8 mouse cellular contexts compared by ENCODE assay signal in the genomic region with DNA sequence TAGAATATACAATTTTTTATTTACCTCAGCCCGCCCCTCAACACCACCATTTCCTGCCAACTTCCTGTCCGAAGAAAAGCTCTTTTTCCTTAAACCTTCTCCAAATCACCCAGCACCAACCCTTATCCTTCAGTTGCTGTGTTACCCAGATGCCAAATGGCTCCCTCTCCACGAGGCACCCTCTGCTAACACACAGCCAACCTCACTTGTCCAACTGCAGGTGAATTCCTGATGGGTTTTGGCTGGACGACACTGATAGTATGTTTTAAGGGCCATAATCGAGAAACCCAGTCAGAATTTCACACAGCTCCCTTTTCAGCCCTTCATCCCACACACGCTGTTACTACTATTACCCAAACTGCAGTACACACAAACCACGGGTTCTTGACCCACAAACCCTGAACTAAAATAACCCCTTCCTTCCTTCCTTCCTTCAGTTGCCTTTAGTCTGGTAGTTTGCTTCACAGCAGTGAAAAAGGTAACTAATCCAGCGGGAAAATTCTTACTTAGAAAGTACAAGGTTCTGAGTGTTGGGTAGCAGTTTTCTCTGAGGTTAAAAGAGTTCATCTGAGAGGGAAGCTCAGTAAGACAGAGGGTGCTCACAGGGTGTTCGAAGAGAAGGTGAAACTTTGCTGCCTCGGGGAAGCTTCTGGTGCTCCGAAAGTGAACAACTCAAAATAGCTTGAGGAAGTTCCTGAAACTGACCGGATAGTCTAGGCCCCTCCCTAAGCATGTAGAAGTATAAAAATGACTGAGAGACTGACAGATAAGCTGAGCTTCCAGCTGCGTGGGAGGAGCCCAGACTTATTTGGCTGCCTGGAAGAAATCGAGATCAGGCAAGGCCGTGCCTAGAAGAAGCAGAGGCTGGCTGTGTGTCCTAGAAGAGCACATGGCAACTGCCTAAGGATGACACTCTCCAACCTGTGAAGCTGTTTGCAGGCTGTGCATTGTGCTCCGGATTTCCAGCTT. TPM values are rescaled to one million over a fixed set of nuclear protein-coding genes. Genes with fewer than 3 reads are reported as not detected.
DNase-seq lines count a peak whose midpoint lies in the region; ATAC-seq and TF ChIP-seq lines count a peak whose summit lies in the region.

No protein-coding gene starts in this region.

- 55% methylated on average over 16 of the region's 16 CpGs for WGBS in kidney, embryonic 14.5 days
- 59% methylated on average over 16 of the region's 16 CpGs for WGBS in forebrain, postnatal 0 days
- 20% methylated on average over 16 of the region's 16 CpGs for WGBS in liver, embryonic 15.5 days (ENCODE audit: insufficient replicate concordance)

- no peak for DNase-seq in kidney, adult 18-20 months
- peak; percentile 44 for DNase-seq in MEL-GATA-1-ER (ENCODE audit: extremely low read depth, low read depth)
- DNase-seq in forebrain, postnatal 0 days, result no peak
- no peak for DNase-seq in urinary bladder, postnatal 36 days (ENCODE audit: low spot score in 2 of 2)
- no peak for DNase-seq in embryo, embryonic 10 days (ENCODE audit: low spot score)
- no peak for DNase-seq in gastrocnemius, adult 8-10 months (ENCODE audit: low spot score in 2 of 2)

- ATAC-seq in kidney, embryonic 14.5 days (ENCODE audit: low FRiP score, low TSS enrichment), result no peak
- ATAC-seq in forebrain, postnatal 0 days, result no peak
- ATAC-seq in liver, embryonic 15.5 days (ENCODE audit: insufficient read depth), result peak; percentile 49

- peak overlapping the region; percentile 83 for H3K4me2 ChIP-seq in kidney, embryonic 14.5 days (replicated peaks; ENCODE audit: low read depth, low read length)
- peak overlapping the region; percentile 92 for H3K4me2 ChIP-seq in forebrain, postnatal 0 days (ENCODE audit: low read depth)
- H3K4me2 ChIP-seq in liver, embryonic 15.5 days, result peak overlapping the region; percentile 87

- no peak for TF ChIP-seq CTCF in forebrain, postnatal 0 days (IDR thresholded peaks at IDR 0.05; ENCODE audit: low read depth)

- H3K9ac ChIP-seq in kidney, embryonic 14.5 days (ENCODE audit: low read depth, low read length), result no peak overlapping the region
- H3K9ac ChIP-seq in forebrain, postnatal 0 days, result peak overlapping the region; percentile 85
- 0 out of 2 replicates have a peak overlapping the region, but pooled peaks have one; percentile 83 for H3K9ac ChIP-seq in liver, embryonic 15.5 days

- peaks cover 5% of the 10 kb centered on the region for H3K4me1 ChIP-seq in kidney, embryonic 14.5 days (ENCODE audit: control insufficient read depth, insufficient read depth, low read length)
- H3K4me1 ChIP-seq in forebrain, postnatal 0 days (ENCODE audit: insufficient read depth), result peaks cover 24% of the 10 kb centered on the region
- H3K4me1 ChIP-seq in liver, embryonic 15.5 days (replicated peaks), result peaks cover 35% of the 10 kb centered on the region

- peak overlapping the region; percentile 83; the same call in 1 of the 2 replicates for H3K4me3 ChIP-seq in kidney, embryonic 14.5 days (ENCODE audit: low read length)
- peak overlapping the region; percentile 87 for H3K4me3 ChIP-seq in forebrain, postnatal 0 days (ENCODE audit: low read depth, low read length)
- peak overlapping the region; percentile 80 for H3K4me3 ChIP-seq in liver, embryonic 15.5 days (replicated peaks)

- no peak overlapping the region for H3K27ac ChIP-seq in kidney, embryonic 14.5 days (ENCODE audit: low read depth, low read length)
- H3K27ac ChIP-seq in forebrain, postnatal 0 days (ENCODE audit: low read depth, low read length), result no peak overlapping the region
- H3K27ac ChIP-seq in liver, embryonic 15.5 days (replicated peaks), result peak overlapping the region; percentile 67

- H3K9me3 ChIP-seq in kidney, embryonic 14.5 days (ENCODE audit: control insufficient read depth, low read length), result no peaks in the 10 kb centered on the region
- no peaks in the 10 kb centered on the region for H3K9me3 ChIP-seq in forebrain, postnatal 0 days (ENCODE audit: low read length)
- no peaks in the 10 kb centered on the region for H3K9me3 ChIP-seq in liver, embryonic 15.5 days (replicated peaks)

- no peaks in the 10 kb centered on the region for H3K36me3 ChIP-seq in kidney, embryonic 14.5 days (ENCODE audit: control insufficient read depth, insufficient read depth, low read length)
- H3K36me3 ChIP-seq in forebrain, postnatal 0 days (ENCODE audit: insufficient read depth), result no peaks in the 10 kb centered on the region
- H3K36me3 ChIP-seq in liver, embryonic 15.5 days (replicated peaks), result no peaks in the 10 kb centered on the region

- H3K27me3 ChIP-seq in kidney, embryonic 14.5 days (ENCODE audit: control insufficient read depth, insufficient read depth, low read length), result no peaks in the 10 kb centered on the region
- H3K27me3 ChIP-seq in forebrain, postnatal 0 days (ENCODE audit: insufficient read depth, low read length), result no peaks in the 10 kb centered on the region
- H3K27me3 ChIP-seq in liver, embryonic 15.5 days, result no peaks in the 10 kb centered on the region

RNA-seq across cellular contexts. Expression of gene Mrpl44, which starts 13.3 kb away (rescaled TPM):
- polyA plus RNA-seq in kidney, embryonic 14.5 days (2014; fragmentation: Nextera tagmentation; extraction: Ambion mirVana), result 48.6 and 57.3 TPM in 2 replicates
- 37.3 and 46.5 TPM in 2 replicates for total RNA-seq in forebrain, postnatal 0 days (2014; rRNA removed)
- polyA plus RNA-seq in forebrain, postnatal 0 days (2015; fragmentation: Nextera tagmentation; extraction: Ambion mirVana), result 33.3 and 34.8 TPM in 2 replicates
- polyA plus RNA-seq in liver, embryonic 15.5 days (2015; fragmentation: Nextera tagmentation; extraction: Ambion mirVana), result 21.8 and 22.9 TPM in 2 replicates
- 10 to 100 TPM; 30.4 to 34.7 (median 33.1) TPM for total RNA-seq in gastrocnemius, adult 8-10 months (2022)

RNA-seq across cellular contexts. Expression of gene Wdfy1, which starts 13.4 kb away (rescaled TPM):
- polyA plus RNA-seq in kidney, embryonic 14.5 days (2014; fragmentation: Nextera tagmentation; extraction: Ambion mirVana), result 26.3 and 38.8 TPM in 2 replicates
- total RNA-seq in forebrain, postnatal 0 days (2014; rRNA removed), result 69.2 and 90.1 TPM in 2 replicates
- 47.0 and 72.8 TPM in 2 replicates for polyA plus RNA-seq in forebrain, postnatal 0 days (2015; fragmentation: Nextera tagmentation; extraction: Ambion mirVana)
- 14.0 TPM in 2 replicates for polyA plus RNA-seq in liver, embryonic 15.5 days (2015; fragmentation: Nextera tagmentation; extraction: Ambion mirVana)
- total RNA-seq in gastrocnemius, adult 8-10 months (2022), result 10 to 100 TPM in 1 of 4 experiments, 1 to 10 TPM in 3; 9.1 to 14.7 (median 9.3) TPM
